Mouse (Mus musculus) cerebellum, adult 2 months (tissue): ENCODE measurements around the gene Kcnq2.

Source experiments
- CTCF ChIP-seq: fragments of 200-500 bp; IDR thresholded peaks from 2 replicates; pipeline ENCODE4 v1.5.1; 2011; ENCODE audit warnings: low read depth, mild to moderate bottlenecking, control low read depth, low read length, moderate library complexity, borderline replicate concordance; ENCODE audit not compliant: insufficient read depth
- POLR2A ChIP-seq: fragments of 200-500 bp; IDR thresholded peaks from 2 replicates; pipeline ENCODE4 v1.6.1; 2011; ENCODE audit warnings: low read length, control low read depth, borderline replicate concordance; ENCODE audit not compliant: insufficient read depth

DNA sequence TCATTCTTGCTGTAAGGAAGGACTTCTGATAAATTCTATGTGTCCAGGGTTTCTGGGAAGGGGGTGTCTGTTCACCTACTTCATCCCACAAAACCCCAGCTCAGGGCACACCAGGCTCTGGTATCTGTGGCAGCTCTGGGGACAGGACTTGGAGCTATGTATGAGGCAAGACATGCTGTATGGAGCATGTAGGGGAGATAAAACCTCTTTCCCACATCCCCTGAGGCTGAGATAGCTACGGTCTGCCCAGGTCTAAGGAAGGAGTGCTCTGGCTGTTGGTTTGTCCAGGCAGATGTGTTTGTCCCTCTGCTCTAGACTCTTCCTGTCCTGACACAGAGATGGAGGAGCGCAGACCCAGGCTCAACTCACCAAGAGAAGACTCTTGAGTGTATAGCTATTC, 56.2 kb downstream of the Kcnq2 start:
- TF ChIP-seq POLR2A (no peak), CTCF (no peak)
